ENCODE assay signal across 8 mouse cellular contexts in genomic region chr7:141463824-141464602, GRCm38 (mm10). TPM values are rescaled to one million over a fixed set of nuclear protein-coding genes. Genes with fewer than 3 reads are reported as not detected.
DNase-seq lines count a peak whose midpoint lies in the region; ATAC-seq and TF ChIP-seq lines count a peak whose summit lies in the region.

No protein-coding gene starts in this region.

- no peak overlapping the region; the same call in 1 of the 2 replicates for H3K9ac ChIP-seq in limb, embryonic 12.5 days (replicated peaks)
- H3K9ac ChIP-seq in midbrain, embryonic 15.5 days = no peak overlapping the region

- no peak for ATAC-seq in limb, embryonic 12.5 days (ENCODE audit: insufficient number of reproducible peaks, insufficient read depth, low FRiP score, low TSS enrichment, low read depth)
- ATAC-seq in midbrain, embryonic 15.5 days (replicated peaks) = no peak
- ATAC-seq in erythroid progenitor cell, adult 5-6 weeks (replicated peaks; ENCODE audit: low FRiP score, poor library complexity, severe bottlenecking) = no peak

- H3K27me3 ChIP-seq in E14TG2a.4 (ENCODE audit: insufficient read depth, low read length) = peaks cover 68% of the 10 kb centered on the region
- H3K27me3 ChIP-seq in limb, embryonic 12.5 days = peaks cover 76% of the 10 kb centered on the region
- H3K27me3 ChIP-seq in midbrain, embryonic 15.5 days (replicated peaks) = peaks cover 65% of the 10 kb centered on the region

- H3K9me3 ChIP-seq in E14TG2a.4 (ENCODE audit: low read length) = no peaks in the 10 kb centered on the region
- no peaks in the 10 kb centered on the region for H3K9me3 ChIP-seq in limb, embryonic 12.5 days
- H3K9me3 ChIP-seq in midbrain, embryonic 15.5 days = no peaks in the 10 kb centered on the region

- 25% methylated on average over 12 of the region's 12 CpGs for WGBS in limb, embryonic 12.5 days
- WGBS in midbrain, embryonic 15.5 days = 19% methylated on average over 12 of the region's 12 CpGs

- H3K27ac ChIP-seq in cortical plate, adult 2 months (ENCODE audit: insufficient read depth, low read length) = peak overlapping the region; percentile 24; the same call in 1 of the 2 replicates
- H3K27ac ChIP-seq in limb, embryonic 12.5 days = no peak overlapping the region
- H3K27ac ChIP-seq in midbrain, embryonic 15.5 days = no peak overlapping the region

- intact Hi-C loops in heart, postnatal 14 days (cut with DNase I) = no loop called here

- peaks cover 90% of the 10 kb centered on the region for H3K4me1 ChIP-seq in E14TG2a.4 (replicated peaks; ENCODE audit: low read depth, low read length)
- peaks cover 2% of the 10 kb centered on the region; the same call in 1 of the 2 replicates for H3K4me1 ChIP-seq in cortical plate, adult 2 months (ENCODE audit: control insufficient read depth, insufficient read depth, low read length)
- peaks cover 54% of the 10 kb centered on the region for H3K4me1 ChIP-seq in limb, embryonic 12.5 days (replicated peaks)
- peaks cover 35% of the 10 kb centered on the region for H3K4me1 ChIP-seq in midbrain, embryonic 15.5 days

- DNase-seq in heart, postnatal 14 days = peak; percentile 70 to 73
- no peak for DNase-seq in urinary bladder, adult 18-20 months (ENCODE audit: low spot score in 2 of 2)
- DNase-seq in ovary, postnatal 14 days (ENCODE audit: low spot score) = no peak

- TF ChIP-seq POLR2A in cortical plate, adult 2 months (IDR thresholded peaks at IDR 0.05; ENCODE audit: extremely low read depth, insufficient read depth, low read length) = no peak

- peak overlapping the region; percentile 56 for H3K4me2 ChIP-seq in limb, embryonic 12.5 days
- H3K4me2 ChIP-seq in midbrain, embryonic 15.5 days = no peak overlapping the region

- H3K4me3 ChIP-seq in E14TG2a.4 (replicated peaks; ENCODE audit: low read length) = peak overlapping the region; percentile 72
- peak overlapping the region; percentile 4; the same call in 1 of the 2 replicates for H3K4me3 ChIP-seq in cortical plate, adult 2 months (ENCODE audit: insufficient read depth, low read length)
- peak overlapping the region; percentile 30 for H3K4me3 ChIP-seq in limb, embryonic 12.5 days (replicated peaks)
- H3K4me3 ChIP-seq in midbrain, embryonic 15.5 days = 0 out of 2 replicates have a peak overlapping the region, but pooled peaks have one; percentile 10

- no peak for TF ChIP-seq CTCF in E14TG2a.4 (conservative IDR thresholded peaks at IDR 0.05; ENCODE audit: low read length)
- no peak for TF ChIP-seq CTCF in cortical plate, adult 2 months (IDR thresholded peaks at IDR 0.05; ENCODE audit: extremely low read depth, insufficient read depth, low read length)

- H3K36me3 ChIP-seq in E14TG2a.4 (ENCODE audit: insufficient read depth, low read length) = peaks cover 2% of the 10 kb centered on the region
- peaks cover 8% of the 10 kb centered on the region; the same call in 1 of the 2 replicates for H3K36me3 ChIP-seq in limb, embryonic 12.5 days
- H3K36me3 ChIP-seq in midbrain, embryonic 15.5 days (replicated peaks) = 0 out of 2 replicates have a peak, but pooled peaks cover 4% of the 10 kb centered on the region

RNA-seq across cellular contexts. Expression of gene Cracr2b, which starts 3.1 kb away (rescaled TPM):
- polyA plus RNA-seq in cortical plate, adult 2 months (2012; rRNA removed) = 4.8 and 7.4 TPM in 2 replicates
- 10 to 100 TPM; 25.2 to 27.9 TPM for total RNA-seq in heart, postnatal 14 days (2021)
- 7.7 and 9.8 TPM in 2 replicates for polyA plus RNA-seq in limb, embryonic 12.5 days (2016; fragmentation: Nextera tagmentation; extraction: Ambion mirVana)
- 7.6 and 8.7 TPM in 2 replicates for polyA plus RNA-seq in midbrain, embryonic 15.5 days (2015; fragmentation: Nextera tagmentation; extraction: Ambion mirVana)
- total RNA-seq in erythroid progenitor cell, adult 5-6 weeks (2015; ENCODE audit: low replicate concordance) = not detected in 2 replicates
- 3.3 TPM in 1 of 2 replicates, not detected in the other for total RNA-seq in erythroid progenitor cell, adult 5-6 weeks (2017; ENCODE audit: low replicate concordance)

RNA-seq across cellular contexts. Expression of gene Cd151, which starts 3.2 kb away (rescaled TPM):
- polyA plus RNA-seq in cortical plate, adult 2 months (2012; rRNA removed) = 63.5 and 66.0 TPM in 2 replicates
- total RNA-seq in heart, postnatal 14 days (2021) = 100 to 1,000 TPM; 258 to 268 TPM
- polyA plus RNA-seq in limb, embryonic 12.5 days (2016; fragmentation: Nextera tagmentation; extraction: Ambion mirVana) = 11.3 and 13.5 TPM in 2 replicates
- polyA plus RNA-seq in midbrain, embryonic 15.5 days (2015; fragmentation: Nextera tagmentation; extraction: Ambion mirVana) = 18.8 and 20.5 TPM in 2 replicates
- 16.6 and 20.1 TPM in 2 replicates for total RNA-seq in erythroid progenitor cell, adult 5-6 weeks (2015; ENCODE audit: low replicate concordance)
- 24.1 and 30.7 TPM in 2 replicates for total RNA-seq in erythroid progenitor cell, adult 5-6 weeks (2017; ENCODE audit: low replicate concordance)

RNA-seq across cellular contexts. Expression of gene Pnpla2, which starts 9.0 kb away (rescaled TPM):
- 31.6 and 32.2 TPM in 2 replicates for polyA plus RNA-seq in cortical plate, adult 2 months (2012; rRNA removed)
- total RNA-seq in heart, postnatal 14 days (2021) = 100 to 1,000 TPM; 351 to 430 TPM
- polyA plus RNA-seq in limb, embryonic 12.5 days (2016; fragmentation: Nextera tagmentation; extraction: Ambion mirVana) = 13.7 and 14.9 TPM in 2 replicates
- 17.7 and 20.1 TPM in 2 replicates for polyA plus RNA-seq in midbrain, embryonic 15.5 days (2015; fragmentation: Nextera tagmentation; extraction: Ambion mirVana)
- total RNA-seq in erythroid progenitor cell, adult 5-6 weeks (2015; ENCODE audit: low replicate concordance) = 14.7 and 19.8 TPM in 2 replicates
- 4.2 and 8.3 TPM in 2 replicates for total RNA-seq in erythroid progenitor cell, adult 5-6 weeks (2017; ENCODE audit: low replicate concordance)

RNA-seq across cellular contexts. Expression of gene Polr2l, which starts 10.9 kb away (rescaled TPM):
- polyA plus RNA-seq in cortical plate, adult 2 months (2012; rRNA removed) = 49.3 and 52.1 TPM in 2 replicates
- total RNA-seq in heart, postnatal 14 days (2021) = 10 to 100 TPM; 69.8 to 71.4 TPM
- polyA plus RNA-seq in limb, embryonic 12.5 days (2016; fragmentation: Nextera tagmentation; extraction: Ambion mirVana) = 65.7 and 67.3 TPM in 2 replicates
- polyA plus RNA-seq in midbrain, embryonic 15.5 days (2015; fragmentation: Nextera tagmentation; extraction: Ambion mirVana) = 82.4 and 83.8 TPM in 2 replicates
- 6.7 and 15.5 TPM in 2 replicates for total RNA-seq in erythroid progenitor cell, adult 5-6 weeks (2015; ENCODE audit: low replicate concordance)
- total RNA-seq in erythroid progenitor cell, adult 5-6 weeks (2017; ENCODE audit: low replicate concordance) = 14.4 and 14.9 TPM in 2 replicates

RNA-seq across cellular contexts. Expression of gene Tspan4, which starts 11.0 kb away (rescaled TPM):
- 32.4 and 33.0 TPM in 2 replicates for polyA plus RNA-seq in cortical plate, adult 2 months (2012; rRNA removed)
- total RNA-seq in heart, postnatal 14 days (2021) = 10 to 100 TPM; 24.0 to 31.2 TPM
- polyA plus RNA-seq in limb, embryonic 12.5 days (2016; fragmentation: Nextera tagmentation; extraction: Ambion mirVana) = 24.8 and 33.0 TPM in 2 replicates
- polyA plus RNA-seq in midbrain, embryonic 15.5 days (2015; fragmentation: Nextera tagmentation; extraction: Ambion mirVana) = 49.1 and 55.3 TPM in 2 replicates
- 1.8 and 3.8 TPM in 2 replicates for total RNA-seq in erythroid progenitor cell, adult 5-6 weeks (2015; ENCODE audit: low replicate concordance)
- 2.2 and 8.0 TPM in 2 replicates for total RNA-seq in erythroid progenitor cell, adult 5-6 weeks (2017; ENCODE audit: low replicate concordance)

Comparison
In these comparisons a context has a peak if more than half of its experiments do, and no peak if none do; other contexts are left out.
1. H3K4me3 ChIP-seq: peak in every context shown above with its lines; median percentile 72 in E14TG2a.4; 30 in limb, embryonic 12.5 days; 10 in midbrain, embryonic 15.5 days; 4 in cortical plate, adult 2 months.
2. DNase-seq: peak in heart, postnatal 14 days (2 of 2); none in urinary bladder, adult 18-20 months (0 of 2) and ovary, postnatal 14 days (single experiment).